Mouse (Mus musculus): ENCODE data around the gene Rab11b. TPM values are rescaled to one million over a fixed set of nuclear protein-coding genes. Genes with fewer than 3 reads are reported as not detected.
A peak's percentile ranks its signal among the peaks of the same experiment; 100 is the strongest.

The Rab11b gene
- polyA plus RNA-seq, 1 experiment from 2014 or later, result 199 TPM

GRCm38 (mm10) chr17:33788732-33789131 is 28.4 kb upstream of the Rab11b start:
- no peaks in the 10 kb centered on the region for H3K27me3 ChIP-seq (replicated peaks; ENCODE audit: control insufficient read depth, insufficient read depth, low read length)
- ATAC-seq (replicated peaks; ENCODE audit: low FRiP score), result no peak
- no peak for DNase-seq (ENCODE audit: low spot score)
- no peaks in the 10 kb centered on the region for H3K4me1 ChIP-seq (replicated peaks; ENCODE audit: control insufficient read depth, insufficient read depth, low read length)
- H3K9me3 ChIP-seq (ENCODE audit: control insufficient read depth, low read length), result no peaks in the 10 kb centered on the region
- no peak overlapping the region for H3K9ac ChIP-seq (ENCODE audit: low read depth, low read length)
- no peak overlapping the region for H3K4me2 ChIP-seq
- no peak overlapping the region for H3K4me3 ChIP-seq (ENCODE audit: low read depth, low read length)
- H3K27ac ChIP-seq (ENCODE audit: low read depth, low read length), result no peak overlapping the region
- H3K36me3 ChIP-seq (ENCODE audit: control insufficient read depth, insufficient read depth, low read length), result no peaks in the 10 kb centered on the region
- WGBS, result 50% methylated on average over 4 of the region's 4 CpGs

GRCm38 (mm10) chr17:33786375-33786774 is 26.0 kb upstream of the Rab11b start:
- Histone ChIP-seq H3K9me3 (ENCODE audit: control insufficient read depth, low read length) (no peaks in the 10 kb centered on the region), H3K4me2 (no peak overlapping the region), H3K36me3 (ENCODE audit: control insufficient read depth, insufficient read depth, low read length) (no peaks in the 10 kb centered on the region), H3K27me3 (replicated peaks; ENCODE audit: control insufficient read depth, insufficient read depth, low read length) (no peaks in the 10 kb centered on the region), H3K9ac (ENCODE audit: low read depth, low read length) (no peak overlapping the region), H3K4me3 (ENCODE audit: low read depth, low read length) (no peak overlapping the region), H3K4me1 (replicated peaks; ENCODE audit: control insufficient read depth, insufficient read depth, low read length) (peaks cover 4% of the 10 kb centered on the region), H3K27ac (ENCODE audit: low read depth, low read length) (no peak overlapping the region)
- ATAC-seq (replicated peaks; ENCODE audit: low FRiP score), result no peak
- DNase-seq (ENCODE audit: low spot score), result no peak
- WGBS, result 85% methylated on average over 18 of the region's 18 CpGs

GRCm38 (mm10) chr17:33784939-33785338 is 24.6 kb upstream of the Rab11b start:
- Histone ChIP-seq H3K9ac (ENCODE audit: low read depth, low read length) (no peak overlapping the region), H3K27me3 (replicated peaks; ENCODE audit: control insufficient read depth, insufficient read depth, low read length) (no peaks in the 10 kb centered on the region), H3K4me3 (ENCODE audit: low read depth, low read length) (no peak overlapping the region), H3K9me3 (ENCODE audit: control insufficient read depth, low read length) (no peaks in the 10 kb centered on the region), H3K4me1 (replicated peaks; ENCODE audit: control insufficient read depth, insufficient read depth, low read length) (peaks cover 15% of the 10 kb centered on the region), H3K27ac (ENCODE audit: low read depth, low read length) (no peak overlapping the region), H3K4me2 (no peak overlapping the region), H3K36me3 (ENCODE audit: control insufficient read depth, insufficient read depth, low read length) (no peaks in the 10 kb centered on the region)
- ATAC-seq (replicated peaks; ENCODE audit: low FRiP score) (no peak), DNase-seq (ENCODE audit: low spot score) (no peak)
- 78% methylated on average over 2 of the region's 2 CpGs for WGBS

GRCm38 (mm10) chr17:33783408-33783807 is 23.1 kb upstream of the Rab11b start:
- ATAC-seq (replicated peaks; ENCODE audit: low FRiP score) (no peak), DNase-seq (ENCODE audit: low spot score) (no peak)
- peaks cover 29% of the 10 kb centered on the region for H3K4me1 ChIP-seq (replicated peaks; ENCODE audit: control insufficient read depth, insufficient read depth, low read length)

GRCm38 (mm10) chr17:33782067-33782466 is 21.7 kb upstream of the Rab11b start:
- Histone ChIP-seq H3K27me3 (replicated peaks; ENCODE audit: control insufficient read depth, insufficient read depth, low read length) (no peaks in the 10 kb centered on the region), H3K4me2 (peak overlapping the region; percentile 95), H3K36me3 (ENCODE audit: control insufficient read depth, insufficient read depth, low read length) (peaks cover 7% of the 10 kb centered on the region; the same call in 1 of the 2 replicates), H3K9ac (ENCODE audit: low read depth, low read length) (peak overlapping the region; percentile 83), H3K4me1 (replicated peaks; ENCODE audit: control insufficient read depth, insufficient read depth, low read length) (peaks cover 30% of the 10 kb centered on the region), H3K9me3 (ENCODE audit: control insufficient read depth, low read length) (no peaks in the 10 kb centered on the region), H3K27ac (ENCODE audit: low read depth, low read length) (no peak overlapping the region), H3K4me3 (ENCODE audit: low read depth, low read length) (peak overlapping the region; percentile 67)
- DNase-seq (ENCODE audit: low spot score) (no peak), ATAC-seq (replicated peaks; ENCODE audit: low FRiP score) (no peak)
- WGBS, result 43% methylated on average over 4 of the region's 4 CpGs

More at GRCm38 (mm10) chr17:33783408-33783807, 23.1 kb upstream of the Rab11b start:
- no peaks in the 10 kb centered on the region for H3K36me3 ChIP-seq (ENCODE audit: control insufficient read depth, insufficient read depth, low read length)
- H3K27me3 ChIP-seq (replicated peaks; ENCODE audit: control insufficient read depth, insufficient read depth, low read length), result no peaks in the 10 kb centered on the region
- H3K9ac ChIP-seq (ENCODE audit: low read depth, low read length), result no peak overlapping the region
- no peaks in the 10 kb centered on the region for H3K9me3 ChIP-seq (ENCODE audit: control insufficient read depth, low read length)
- no peak overlapping the region for H3K4me3 ChIP-seq (ENCODE audit: low read depth, low read length)
- no peak overlapping the region for H3K27ac ChIP-seq (ENCODE audit: low read depth, low read length)
- H3K4me2 ChIP-seq, result no peak overlapping the region

- WGBS, result 2% methylated on average over 50 of the region's 50 CpGs
- Histone ChIP-seq H3K27ac (ENCODE audit: low read depth, low read length) (peak within 1 kb of the TSS; percentile 78), H3K27me3 (replicated peaks; ENCODE audit: control insufficient read depth, insufficient read depth, low read length) (no peaks in the 10 kb centered on the region), H3K4me1 (replicated peaks; ENCODE audit: control insufficient read depth, insufficient read depth, low read length) (peaks cover 30% of the 10 kb centered on the region), H3K9ac (ENCODE audit: low read depth, low read length) (peak within 1 kb of the TSS; percentile 83), H3K4me2 (peak within 1 kb of the TSS; percentile 95), H3K4me3 (ENCODE audit: low read depth, low read length) (peak within 1 kb of the TSS; percentile 67), H3K36me3 (ENCODE audit: control insufficient read depth, insufficient read depth, low read length) (peaks cover 12% of the 10 kb centered on the region; the same call in 1 of the 2 replicates), H3K9me3 (ENCODE audit: control insufficient read depth, low read length) (no peaks in the 10 kb centered on the region)
- peak; percentile 89 for ATAC-seq (replicated peaks; ENCODE audit: low FRiP score)
- DNase-seq (ENCODE audit: low spot score), result peak; percentile 77
Observed at GRCm38 (mm10) chr17:33781124-33781977, 21.0 kb upstream of the Rab11b start, which contains the start of gene Angptl4. TSS of gene Angptl4 (minus strand) at chr17:33781830.

GRCm38 (mm10) chr17:33780431-33780830 is 20.1 kb upstream of the Rab11b start:
- peaks cover 30% of the 10 kb centered on the region for H3K4me1 ChIP-seq (replicated peaks; ENCODE audit: control insufficient read depth, insufficient read depth, low read length)
- peaks cover 13% of the 10 kb centered on the region; the same call in 1 of the 2 replicates for H3K36me3 ChIP-seq (ENCODE audit: control insufficient read depth, insufficient read depth, low read length)
- WGBS, result 50% methylated on average over 5 of the region's 5 CpGs
- H3K4me3 ChIP-seq (ENCODE audit: low read depth, low read length), result peak overlapping the region; percentile 67
- no peaks in the 10 kb centered on the region for H3K27me3 ChIP-seq (replicated peaks; ENCODE audit: control insufficient read depth, insufficient read depth, low read length)
- H3K27ac ChIP-seq (ENCODE audit: low read depth, low read length), result peak overlapping the region; percentile 78; the same call in 1 of the 2 replicates
- H3K4me2 ChIP-seq, result peak overlapping the region; percentile 95
- ATAC-seq (replicated peaks; ENCODE audit: low FRiP score) (no peak), DNase-seq (ENCODE audit: low spot score) (no peak)
- peak overlapping the region; percentile 83 for H3K9ac ChIP-seq (ENCODE audit: low read depth, low read length)
- H3K9me3 ChIP-seq (ENCODE audit: control insufficient read depth, low read length), result no peaks in the 10 kb centered on the region

- Histone ChIP-seq H3K9ac (ENCODE audit: low read depth, low read length) (peak overlapping the region; percentile 83), H3K4me2 (peak overlapping the region; percentile 95), H3K36me3 (ENCODE audit: control insufficient read depth, insufficient read depth, low read length) (peaks cover 14% of the 10 kb centered on the region; the same call in 1 of the 2 replicates), H3K4me3 (ENCODE audit: low read depth, low read length) (peak overlapping the region; percentile 67), H3K27ac (ENCODE audit: low read depth, low read length) (peak overlapping the region; percentile 60; the same call in 1 of the 2 replicates), H3K9me3 (ENCODE audit: control insufficient read depth, low read length) (no peaks in the 10 kb centered on the region), H3K4me1 (replicated peaks; ENCODE audit: control insufficient read depth, insufficient read depth, low read length) (peaks cover 30% of the 10 kb centered on the region), H3K27me3 (replicated peaks; ENCODE audit: control insufficient read depth, insufficient read depth, low read length) (no peaks in the 10 kb centered on the region)
- DNase-seq (ENCODE audit: low spot score), result no peak
- WGBS, result 75% methylated on average over 5 of the region's 5 CpGs
- ATAC-seq (replicated peaks; ENCODE audit: low FRiP score), result no peak
Observed at GRCm38 (mm10) chr17:33779967-33780295, 19.6 kb upstream of the Rab11b start.

Data from liver, embryonic 11.5 days (tissue).